Mouse (Mus musculus) CH12.LX (cell line): ENCODE data around the gene Atp6v1g2.

ENCODE experiments used
- CTCF ChIP-seq, 2 experiments: IDR thresholded peaks in 1 of 2; conservative IDR thresholded peaks in 1 of 2; 2 replicates each; pipeline ENCODE4 v1.5.1; 2011 to 2012; ENCODE audit warnings: low read depth in 2 of 2, low read length in 2 of 2, improper control_type of control experiment in 1 of 2, inconsistent platforms in 1 of 2, mild to moderate bottlenecking in 1 of 2, moderate library complexity in 1 of 2
- E2F4 ChIP-seq: IDR thresholded peaks from 2 replicates; pipeline ENCODE4 v1.6.1; 2011; ENCODE audit warnings: low read depth, low read length, improper control_type of control experiment; ENCODE audit not compliant: insufficient replicate concordance
- EP300 ChIP-seq: IDR thresholded peaks from 2 replicates; pipeline ENCODE4 v1.6.1; 2011; ENCODE audit warnings: low read length, improper control_type of control experiment
- JUND ChIP-seq: conservative IDR thresholded peaks from 2 replicates; pipeline ENCODE4 v1.6.1; 2011; ENCODE audit warnings: low read depth, low read length, improper control_type of control experiment
- MAFK ChIP-seq: IDR thresholded peaks from 2 replicates; pipeline ENCODE4 v1.6.1; 2011; ENCODE audit warnings: low read length, improper control_type of control experiment; ENCODE audit not compliant: insufficient replicate concordance
- MAX ChIP-seq: IDR thresholded peaks from 2 replicates; pipeline ENCODE4 v1.6.1; 2011; ENCODE audit warnings: low read length, improper control_type of control experiment
- MEF2A ChIP-seq: IDR thresholded peaks from 2 replicates; pipeline ENCODE4 v1.6.1; 2014; ENCODE audit warnings: low read depth, mild to moderate bottlenecking, inconsistent platforms, low read length, improper control_type of control experiment, borderline replicate concordance
- POLR2A ChIP-seq: IDR thresholded peaks from 2 replicates; pipeline ENCODE4 v1.6.1; 2011; ENCODE audit warnings: low read depth, mild to moderate bottlenecking, improper control_type of control experiment, low read length
- POLR2AphosphoS2 ChIP-seq: IDR thresholded peaks from 2 replicates; pipeline ENCODE4 v1.6.1; 2011; ENCODE audit warnings: low read depth, low read length, improper control_type of control experiment
- TCF12 ChIP-seq: IDR thresholded peaks from 2 replicates; pipeline ENCODE4 v1.6.1; 2014; ENCODE audit warnings: low read depth, mild to moderate bottlenecking, inconsistent platforms, low read length, improper control_type of control experiment
- USF2 ChIP-seq: conservative IDR thresholded peaks from 2 replicates; pipeline ENCODE4 v1.6.1; 2011; ENCODE audit warnings: low read depth, low read length, improper control_type of control experiment
- ZC3H11A ChIP-seq: IDR thresholded peaks from 2 replicates; pipeline ENCODE4 v1.6.1; 2012; ENCODE audit warnings: low read depth, mild to moderate bottlenecking, inconsistent platforms, low read length, improper control_type of control experiment

- no peak for TF ChIP-seq CTCF (conservative IDR thresholded peaks at IDR 0.05 in 1 of 2, IDR thresholded peaks at IDR 0.05 in 1 of 2; ENCODE audit: low read depth in 2 of 2, low read length in 2 of 2)
- no peak for TF ChIP-seq TCF12
- no peak for TF ChIP-seq POLR2AphosphoS2
- TF ChIP-seq POLR2A, result no peak
- TF ChIP-seq EP300, result no peak
- TF ChIP-seq USF2, result no peak
- no peak for TF ChIP-seq MAX
- TF ChIP-seq JUND, result no peak
- no peak for TF ChIP-seq MEF2A
- no peak for TF ChIP-seq ZC3H11A
- no peak for TF ChIP-seq MAFK
- no peak for TF ChIP-seq E2F4
Measured at GRCm38 (mm10) chr17:35257378-35257777, 23.9 kb downstream of the Atp6v1g2 start.
